Mouse (Mus musculus): ENCODE results near the gene Gm20661. TPM values are rescaled to one million over a fixed set of nuclear protein-coding genes. Genes with fewer than 3 reads are reported as not detected.
A peak's percentile ranks its signal among the peaks of the same experiment; 100 is the strongest.

The Gm20661 gene
- total and polyA plus RNA-seq, 3 experiments, result 0.35 to 0.85 TPM; not detected in 1

- peak overlapping the region in 1 of 2 experiments; percentile 35; a peak in 1 of 4 replicates for H3K4me3 ChIP-seq (ENCODE audit: control insufficient read depth in 1 of 2, insufficient read depth in 1 of 2, low read depth in 2 of 2, low read length in 2 of 2)
- H3K79me2 ChIP-seq (ENCODE audit: control insufficient read depth, insufficient read depth, low read length, poor library complexity), result no peaks in the 10 kb centered on the region
- peak; percentile 28 for DNase-seq (ENCODE audit: low read depth, low spot score)
- H3K4me1 ChIP-seq (ENCODE audit: control insufficient read depth in 1 of 2, insufficient read depth in 2 of 2, low read length in 2 of 2), result no peaks in the 10 kb centered on the region
- H3K36me3 ChIP-seq (ENCODE audit: control insufficient read depth in 1 of 2, insufficient read depth in 2 of 2, low read length in 2 of 2), result 0 out of 4 replicates have a peak, but pooled peaks cover 0 to 2% of the 10 kb centered on the region in 2 experiments
- TF ChIP-seq UBTF (IDR thresholded peaks at IDR 0.05; ENCODE audit: borderline replicate concordance, insufficient read depth, low read depth, low read length) (peak; percentile 93; the same call in 1 of the 2 replicates), TCF12 (IDR thresholded peaks at IDR 0.05; ENCODE audit: low read depth, low read length) (peak; percentile 73), TBP (IDR thresholded peaks at IDR 0.05; ENCODE audit: low read depth, low read length) (peak; percentile 70), USF2 (IDR thresholded peaks at IDR 0.05; ENCODE audit: borderline replicate concordance in 1 of 2, insufficient read depth in 1 of 2, low read depth in 1 of 2, low read length in 2 of 2) (no peak), EP300 (IDR thresholded peaks at IDR 0.05; ENCODE audit: low read depth in 1 of 2, low read length in 2 of 2) (peak in 1 of 2 experiments; percentile 43; a peak in 1 of 4 replicates), ZMIZ1 (IDR thresholded peaks at IDR 0.05; ENCODE audit: low read depth, low read length) (no peak), MEF2A (IDR thresholded peaks at IDR 0.05; ENCODE audit: extremely low read depth, insufficient replicate concordance, low read depth, low read length, poor library complexity, severe bottlenecking) (no peak)
- H3K27me3 ChIP-seq (ENCODE audit: control insufficient read depth in 1 of 2, insufficient read depth in 2 of 2, low read length in 2 of 2), result peaks cover 9 to 20% of the 10 kb centered on the region in 2 experiments
- H3K9me3 ChIP-seq (replicated peaks; ENCODE audit: insufficient read depth, low read length), result no peaks in the 10 kb centered on the region
- H3K9ac ChIP-seq (ENCODE audit: control insufficient read depth, low read depth, low read length, poor library complexity, severe bottlenecking), result no peak overlapping the region
- no peak overlapping the region for H3K27ac ChIP-seq (ENCODE audit: control insufficient read depth, low read depth, low read length)
These were observed 47.1 kb upstream of the Gm20661 start for GRCm38 (mm10) chr9:107935790-107936214.

- DNase-seq (ENCODE audit: low read depth, low spot score), result no peak
- no peaks in the 10 kb centered on the region for H3K79me2 ChIP-seq (ENCODE audit: control insufficient read depth, insufficient read depth, low read length, poor library complexity)
- H3K4me3 ChIP-seq (ENCODE audit: control insufficient read depth in 1 of 2, insufficient read depth in 1 of 2, low read depth in 2 of 2, low read length in 2 of 2), result peak overlapping the region in 1 of 2 experiments; percentile 35; a peak in 1 of 4 replicates
- H3K9me3 ChIP-seq (replicated peaks; ENCODE audit: insufficient read depth, low read length), result no peaks in the 10 kb centered on the region
- no peak for TF ChIP-seq ETS1 (IDR thresholded peaks at IDR 0.05; ENCODE audit: low read depth, low read length)
- no peak for TF ChIP-seq EP300 (IDR thresholded peaks at IDR 0.05; ENCODE audit: low read depth in 1 of 2, low read length in 2 of 2)
- no peak for TF ChIP-seq GATA1 (IDR thresholded peaks at IDR 0.05; ENCODE audit: low read depth, low read length)
- TF ChIP-seq UBTF (IDR thresholded peaks at IDR 0.05; ENCODE audit: borderline replicate concordance, insufficient read depth, low read depth, low read length), result no peak
- no peak for TF ChIP-seq MAZ (IDR thresholded peaks at IDR 0.05; ENCODE audit: low read depth, low read length)
- no peak for TF ChIP-seq GABPA (IDR thresholded peaks at IDR 0.05; ENCODE audit: low read depth, low read length)
- TF ChIP-seq CTCF (IDR thresholded peaks at IDR 0.05 in 2 of 3, conservative IDR thresholded peaks at IDR 0.05 in 1 of 3; ENCODE audit: control insufficient read depth in 1 of 3, insufficient read depth in 1 of 3, low read depth in 2 of 3, low read length in 3 of 3, poor library complexity in 1 of 3, severe bottlenecking in 1 of 3), result no peak
- H3K9ac ChIP-seq (ENCODE audit: control insufficient read depth, low read depth, low read length, poor library complexity, severe bottlenecking), result no peak overlapping the region
- no peaks in the 10 kb centered on the region for H3K4me1 ChIP-seq (ENCODE audit: control insufficient read depth in 1 of 2, insufficient read depth in 2 of 2, low read length in 2 of 2)
- H3K27me3 ChIP-seq (ENCODE audit: control insufficient read depth in 1 of 2, insufficient read depth in 2 of 2, low read length in 2 of 2), result peaks cover 9 to 24% of the 10 kb centered on the region in 2 experiments
- no peak overlapping the region for H3K27ac ChIP-seq (ENCODE audit: control insufficient read depth, low read depth, low read length)
- 0 out of 4 replicates have a peak, but pooled peaks cover 0 to 2% of the 10 kb centered on the region in 2 experiments for H3K36me3 ChIP-seq (ENCODE audit: control insufficient read depth in 1 of 2, insufficient read depth in 2 of 2, low read length in 2 of 2)
These were observed 46.5 kb upstream of the Gm20661 start for GRCm38 (mm10) chr9:107936215-107936822.

Measured in MEL (cell line).